Mouse (Mus musculus): Measurements from ENCODE around the gene C1qtnf2. TPM values are rescaled to one million over a fixed set of nuclear protein-coding genes. Genes with fewer than 3 reads are reported as not detected.

The C1qtnf2 gene
- total RNA-seq (2023): not detected

GRCm38 (mm10) chr11:43474225-43474774 is at the start of gene C1qtnf2:
Gene C1qtnf2, plus strand, starts transcription at chr11:43474276.

GRCm38 (mm10) chr11:43425824-43426413 is 48.2 kb upstream of the C1qtnf2 start, which contains the start of gene Pttg1:
Gene Pttg1, minus strand, starts transcription at chr11:43426251.

GRCm38 (mm10) chr11:43433254-43434023 is 40.6 kb upstream of the C1qtnf2 start, which contains the start of gene Slu7:
Gene Slu7, plus strand, starts transcription at chr11:43433744.

GRCm38 (mm10) chr11:43528683-43529499 is 54.8 kb downstream of the C1qtnf2 start, which contains the start of gene Ccnjl:
Gene Ccnjl, plus strand, starts transcription at chr11:43528784.

Other genes starting within 250 kb of the C1qtnf2 start
- 10 to 100 TPM; 53.8 to 60.2 TPM for gene Pttg1, start 48.0 kb upstream of the C1qtnf2 start, total RNA-seq (2023)
- gene Slu7, start 40.5 kb upstream of the C1qtnf2 start, total RNA-seq (2023): 10 to 100 TPM; 48.0 to 51.6 TPM
- gene Ccnjl, start 54.5 kb downstream of the C1qtnf2 start, total RNA-seq (2023): not detected
- gene 4933415A04Rik, start 112.8 kb downstream of the C1qtnf2 start, total RNA-seq (2023): not detected
- gene Fabp6, start 127.3 kb downstream of the C1qtnf2 start, total RNA-seq (2023): not detected
- 10 to 100 TPM; 26.2 to 29.2 TPM for gene Pwwp2a, start 207.7 kb downstream of the C1qtnf2 start, total RNA-seq (2023)